Mouse (Mus musculus) intestine, embryonic 16.5 days (tissue): ENCODE results near the gene Eif3k. TPM values are rescaled to one million over a fixed set of nuclear protein-coding genes. Genes with fewer than 3 reads are reported as not detected.

Experiments
- ATAC-seq: fragments of 200-750 bp; cut with Nextera tagmentation; 2 replicates; pipeline ENCODE4 v1.8.0; 2017; ENCODE audit warnings: moderate TSS enrichment, moderate library complexity
- H3K27ac ChIP-seq: fragments of 300-500 bp; sonication (generic); 2 replicates; pipeline ENCODE4 v1.5.1; 2014; ENCODE audit warnings: mild to moderate bottlenecking, low read length
- H3K27me3 ChIP-seq: fragments of 300-500 bp; sonication (generic); replicated peaks from 2 replicates; pipeline ENCODE4 v1.6.1; 2014; ENCODE audit warnings: low read length, control low read depth, mixed read lengths; ENCODE audit not compliant: control insufficient read depth, insufficient read depth
- H3K36me3 ChIP-seq: fragments of 300-500 bp; sonication (generic); 2 replicates; pipeline ENCODE4 v1.6.1; 2014; ENCODE audit warnings: low read length, control low read depth; ENCODE audit not compliant: control insufficient read depth, insufficient read depth
- H3K4me1 ChIP-seq: fragments of 300-500 bp; sonication (generic); 2 replicates; pipeline ENCODE4 v1.6.1; 2014; ENCODE audit warnings: low read length, control low read depth, mixed read lengths; ENCODE audit not compliant: control insufficient read depth, insufficient read depth
- H3K4me2 ChIP-seq: fragments of 300-500 bp; sonication (generic); 2 replicates; pipeline ENCODE4 v1.6.1; 2014; ENCODE audit warnings: low read depth, low read length, control low read depth
- H3K4me3 ChIP-seq: fragments of 300-500 bp; sonication (generic); 2 replicates; pipeline ENCODE4 v1.5.1; 2014; ENCODE audit warnings: mild to moderate bottlenecking, low read length
- H3K9ac ChIP-seq: fragments of 300-500 bp; sonication (generic); 2 replicates; pipeline ENCODE4 v1.6.1; 2014; ENCODE audit warnings: low read depth, low read length
- H3K9me3 ChIP-seq: fragments of 300-500 bp; sonication (generic); 2 replicates; pipeline ENCODE4 v1.6.1; 2016; ENCODE audit warnings: low read length, control low read depth; ENCODE audit not compliant: control insufficient read depth
- WGBS: fragments of 180-500 bp; shearing (Covaris S2); extraction: QIAGEN DNeasy Blood & Tissue Kit; methylation state at CpG from one replicate; pipeline ENCODE4 v1.1.7; 2014; 5-methylcytosine and 5-hydroxymethylcytosine counted together
- polyA plus RNA-seq: library from polyadenylated mRNA; unstranded; fragments of >200 nt; fragmentation: Nextera tagmentation; extraction: Ambion mirVana; gene quantifications from 2 replicates; pipeline ENCODE4 v1.2.1, GENCODE M21; 2015

Gene Eif3k
- polyA plus RNA-seq, 1 experiment from 2014 or later, result 362 TPM

DNA sequence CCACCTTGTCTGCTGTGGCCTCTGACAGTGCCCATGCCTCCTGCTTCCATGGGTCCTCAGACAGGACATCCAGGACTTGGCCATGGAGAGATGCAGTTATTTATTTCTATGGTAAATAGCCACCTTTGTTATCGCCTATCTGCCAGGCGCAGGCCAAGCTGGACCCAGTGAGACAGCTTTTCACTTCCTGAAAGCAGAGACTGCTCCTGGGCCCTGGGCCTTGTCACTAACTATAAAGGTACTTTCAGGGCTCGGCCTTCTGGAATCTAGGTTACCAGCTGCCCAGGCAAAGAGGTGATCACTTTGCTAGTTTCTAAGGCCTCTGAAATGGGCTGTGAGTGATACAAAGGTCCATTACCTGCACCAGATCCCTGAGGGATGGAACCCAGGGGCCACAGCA lies 56.9 kb downstream of the Eif3k start:
- H3K9me3 ChIP-seq, result no peaks in the 10 kb centered on the region
- H3K4me2 ChIP-seq, result peak overlapping the region; percentile 35
- H3K9ac ChIP-seq, result peak overlapping the region; percentile 60
- H3K4me3 ChIP-seq, result peak overlapping the region; percentile 18
- WGBS, result 45% methylated on average over 3 of the region's 3 CpGs
- ATAC-seq, result peak; percentile 14
- H3K27me3 ChIP-seq, result no peaks in the 10 kb centered on the region
- peaks cover 4% of the 10 kb centered on the region; the same call in 1 of the 2 replicates for H3K36me3 ChIP-seq
- peaks cover 78% of the 10 kb centered on the region for H3K4me1 ChIP-seq
- peak overlapping the region; percentile 91 for H3K27ac ChIP-seq

DNA sequence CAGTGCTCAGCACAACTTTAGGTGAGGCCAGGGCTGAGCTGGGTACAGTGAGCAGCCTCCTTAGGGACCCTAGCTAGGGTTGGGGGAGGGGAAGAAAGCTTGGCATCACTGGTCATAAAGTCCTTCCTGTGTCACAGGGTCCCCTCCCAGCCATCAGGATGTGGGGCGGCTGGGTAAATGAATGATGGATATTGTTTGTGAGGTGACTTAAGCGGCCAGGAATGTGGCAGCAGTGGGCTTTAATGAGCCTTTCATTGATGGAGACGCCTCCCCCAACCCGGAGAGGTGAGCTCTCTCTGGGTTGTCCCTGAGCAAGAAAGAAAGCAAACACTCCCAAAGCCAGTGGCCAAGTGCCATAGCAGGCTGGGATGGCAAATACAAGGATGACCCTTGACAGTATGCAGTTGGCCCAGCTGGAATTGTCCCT lies 57.8 kb downstream of the Eif3k start:
- no peaks in the 10 kb centered on the region for H3K27me3 ChIP-seq
- ATAC-seq, result no peak
- peak overlapping the region; percentile 22; the same call in 1 of the 2 replicates for H3K4me2 ChIP-seq
- peaks cover 4% of the 10 kb centered on the region; the same call in 1 of the 2 replicates for H3K36me3 ChIP-seq
- WGBS, result 16% methylated on average over 4 of the region's 4 CpGs
- H3K4me1 ChIP-seq, result peaks cover 78% of the 10 kb centered on the region
- H3K27ac ChIP-seq, result peak overlapping the region; percentile 91
- H3K9me3 ChIP-seq, result no peaks in the 10 kb centered on the region
- H3K9ac ChIP-seq, result peak overlapping the region; percentile 60
- H3K4me3 ChIP-seq, result no peak overlapping the region

DNA sequence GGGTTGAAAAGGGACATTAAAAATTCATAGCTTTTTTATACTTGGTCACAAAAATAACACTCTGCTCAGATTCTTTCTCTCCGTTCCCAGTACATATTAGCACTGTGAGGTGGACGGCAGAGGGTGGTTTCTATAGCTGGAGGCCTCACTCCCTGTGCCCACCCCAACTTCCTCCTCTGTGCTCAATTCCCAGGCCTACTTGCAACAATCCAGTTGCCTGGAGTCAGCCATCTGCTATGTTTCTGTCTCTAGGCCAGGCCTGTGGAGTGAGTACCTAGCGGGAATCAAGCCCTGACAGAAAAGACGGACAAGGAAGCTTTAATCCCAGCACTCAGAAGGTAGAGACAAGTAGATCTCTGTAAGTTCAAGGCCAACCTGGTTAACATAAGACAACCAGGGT lies 59.1 kb downstream of the Eif3k start:
- Histone ChIP-seq H3K4me2 (no peak overlapping the region), H3K4me3 (no peak overlapping the region), H3K9ac (no peak overlapping the region; the same call in 1 of the 2 replicates), H3K27me3 (no peaks in the 10 kb centered on the region), H3K9me3 (no peaks in the 10 kb centered on the region), H3K36me3 (peaks cover 10% of the 10 kb centered on the region; the same call in 1 of the 2 replicates), H3K4me1 (peaks cover 91% of the 10 kb centered on the region), H3K27ac (peak overlapping the region; percentile 91)
- ATAC-seq, result no peak
- WGBS, result 59% methylated on average over 4 of the region's 4 CpGs

DNA sequence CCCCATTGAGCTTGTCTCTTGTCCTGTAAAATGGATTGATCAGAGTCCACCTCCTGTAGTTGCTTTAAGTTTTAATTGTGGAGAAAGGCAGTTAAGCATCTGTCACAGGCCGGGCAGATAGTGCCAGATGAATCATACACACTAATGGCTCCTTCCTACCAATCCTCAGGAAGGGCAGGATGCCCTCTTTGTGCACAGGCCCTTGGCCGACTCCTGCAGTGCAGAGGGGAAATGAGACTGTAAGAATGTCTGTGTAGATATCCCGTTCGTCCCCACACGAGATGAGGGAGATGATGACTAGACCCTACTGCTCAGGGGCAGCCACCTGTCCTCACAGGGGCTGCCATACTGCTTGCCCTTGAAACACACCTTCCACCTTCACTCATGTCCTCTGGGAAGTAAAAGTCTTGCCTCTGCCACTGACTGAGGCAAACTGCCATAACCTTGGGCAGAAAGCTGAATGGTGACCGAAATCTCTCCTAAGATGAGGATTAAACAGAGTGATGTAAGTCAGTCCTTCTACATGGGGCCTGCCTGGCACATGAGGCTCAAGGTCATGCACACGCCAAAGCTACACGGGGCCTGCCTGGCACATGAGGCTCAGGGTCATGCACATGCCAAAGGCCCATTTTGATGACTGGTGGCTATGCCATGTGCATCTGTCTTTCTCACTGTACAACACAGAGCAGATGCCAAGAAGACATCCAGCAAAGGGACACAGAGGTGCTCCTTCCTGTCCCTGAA lies 59.8 kb downstream of the Eif3k start:
- Histone ChIP-seq H3K4me1 (peaks cover 98% of the 10 kb centered on the region), H3K9ac (no peak overlapping the region)
- WGBS, result 67% methylated on average over 8 of the region's 8 CpGs

More for the DNA sequence above, 59.8 kb downstream of the Eif3k start:
- no peaks in the 10 kb centered on the region for H3K27me3 ChIP-seq
- H3K4me3 ChIP-seq, result no peak overlapping the region
- peaks cover 15% of the 10 kb centered on the region for H3K36me3 ChIP-seq
- no peak for ATAC-seq
- no peaks in the 10 kb centered on the region for H3K9me3 ChIP-seq
- H3K27ac ChIP-seq, result peak overlapping the region; percentile 91
- H3K4me2 ChIP-seq, result no peak overlapping the region

Other genes starting within 250 kb of the Eif3k start
- 134 and 146 TPM in 2 replicates for gene Mrps12, start 240.0 kb downstream of the Eif3k start, polyA plus RNA-seq
- 25.2 and 28.0 TPM in 2 replicates for gene Sars2, start 239.9 kb downstream of the Eif3k start, polyA plus RNA-seq
- gene Ccer2, start 225.7 kb downstream of the Eif3k start, polyA plus RNA-seq, result not detected in 2 replicates
- 71.9 and 77.6 TPM in 2 replicates for gene Sirt2, start 215.1 kb downstream of the Eif3k start, polyA plus RNA-seq
- gene Nfkbib, start 214.4 kb downstream of the Eif3k start, polyA plus RNA-seq, result 46.2 and 49.1 TPM in 2 replicates
- 5.2 and 5.9 TPM in 2 replicates for gene Rinl, start 192.9 kb downstream of the Eif3k start, polyA plus RNA-seq
- gene Hnrnpl, start 173.3 kb downstream of the Eif3k start, polyA plus RNA-seq, result 142 and 146 TPM in 2 replicates
- 347 and 378 TPM in 2 replicates for gene Ech1, start 156.6 kb downstream of the Eif3k start, polyA plus RNA-seq
- 2,407 and 2,590 TPM in 2 replicates for gene Lgals4, start 148.0 kb downstream of the Eif3k start, polyA plus RNA-seq
- 0.56 and 0.97 TPM in 2 replicates for gene Lgals7, start 118.0 kb downstream of the Eif3k start, polyA plus RNA-seq
- gene Capn12, start 100.4 kb downstream of the Eif3k start, polyA plus RNA-seq, result 0.29 and 0.39 TPM in 2 replicates
- gene Actn4, start 19.5 kb downstream of the Eif3k start, polyA plus RNA-seq, result 402 and 447 TPM in 2 replicates
- gene Map4k1, start 186 bp upstream of the Eif3k start, polyA plus RNA-seq, result 6.9 and 7.3 TPM in 2 replicates
- 0.66 and 0.82 TPM in 2 replicates for gene Ryr1, start 143.3 kb upstream of the Eif3k start, polyA plus RNA-seq
- 0.43 and 0.59 TPM in 2 replicates for gene Rasgrp4, start 153.0 kb upstream of the Eif3k start, polyA plus RNA-seq
- 52.5 and 56.8 TPM in 2 replicates for gene Fam98c, start 174.4 kb upstream of the Eif3k start, polyA plus RNA-seq
- gene Ggn, start 188.3 kb upstream of the Eif3k start, polyA plus RNA-seq, result 0.48 and 0.82 TPM in 2 replicates
- 1.1 and 1.7 TPM in 2 replicates for gene Spred3, start 188.5 kb upstream of the Eif3k start, polyA plus RNA-seq
- gene Psmd8, start 198.8 kb upstream of the Eif3k start, polyA plus RNA-seq, result 228 and 241 TPM in 2 replicates
- 0.42 and 0.92 TPM in 2 replicates for gene Catsperg1, start 232.2 kb upstream of the Eif3k start, polyA plus RNA-seq